Mouse (Mus musculus) cerebellum, postnatal 14 days (tissue): ENCODE results near the gene Ccnd2.

Source experiments
- DNase-seq, 2 experiments: peaks; one replicate each; pipeline ENCODE4 v3.0.0; 2021; ENCODE audit warnings: mixed read lengths in 2 of 2

Ccnd2 gene

DNA sequence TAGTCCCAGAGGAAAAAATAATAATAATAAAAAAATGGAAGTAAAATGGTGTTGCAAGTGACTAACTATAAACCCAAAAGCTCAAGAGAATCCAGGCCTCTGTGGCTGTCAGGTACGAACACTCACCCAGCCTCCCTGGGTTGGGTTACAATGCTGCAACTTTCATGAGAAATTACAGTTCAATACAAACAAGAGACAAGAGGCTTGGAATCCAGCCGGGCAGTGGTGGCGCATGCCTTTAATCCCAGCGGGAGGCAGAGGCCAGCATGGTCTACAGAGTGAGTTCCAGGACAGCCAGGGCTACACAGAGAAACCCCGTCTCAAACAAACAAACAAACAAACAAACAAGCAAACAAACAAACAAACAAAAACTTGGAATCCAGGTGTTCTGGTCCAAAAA lies 45.3 kb downstream of the Ccnd2 start:
- peak in 1 of 2 experiments; percentile 24 for DNase-seq

DNA sequence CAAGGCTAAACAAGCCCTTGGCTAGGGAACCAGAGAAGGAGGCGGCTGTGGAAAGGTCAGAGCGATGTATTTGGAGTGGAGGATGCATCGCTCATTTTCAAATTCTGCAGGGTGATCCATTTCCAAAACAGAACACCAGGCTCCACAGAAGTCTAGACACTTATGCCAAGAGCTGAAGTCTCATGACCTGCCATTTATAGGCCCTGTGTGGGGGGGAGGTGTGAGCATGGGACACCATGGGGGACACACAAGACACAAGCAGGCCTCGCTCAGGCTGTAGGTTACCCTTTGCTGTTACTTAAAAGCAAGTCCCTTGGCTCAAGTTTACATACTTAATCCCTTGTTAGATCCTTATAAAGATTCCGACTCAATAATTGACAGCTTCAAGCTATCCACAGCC lies 45.8 kb downstream of the Ccnd2 start:
- DNase-seq: no peak

- DNase-seq: peak; percentile 66 to 81
Observed at GRCm38 (mm10) chr6:127105107-127105506, 46.9 kb downstream of the Ccnd2 start.

DNA sequence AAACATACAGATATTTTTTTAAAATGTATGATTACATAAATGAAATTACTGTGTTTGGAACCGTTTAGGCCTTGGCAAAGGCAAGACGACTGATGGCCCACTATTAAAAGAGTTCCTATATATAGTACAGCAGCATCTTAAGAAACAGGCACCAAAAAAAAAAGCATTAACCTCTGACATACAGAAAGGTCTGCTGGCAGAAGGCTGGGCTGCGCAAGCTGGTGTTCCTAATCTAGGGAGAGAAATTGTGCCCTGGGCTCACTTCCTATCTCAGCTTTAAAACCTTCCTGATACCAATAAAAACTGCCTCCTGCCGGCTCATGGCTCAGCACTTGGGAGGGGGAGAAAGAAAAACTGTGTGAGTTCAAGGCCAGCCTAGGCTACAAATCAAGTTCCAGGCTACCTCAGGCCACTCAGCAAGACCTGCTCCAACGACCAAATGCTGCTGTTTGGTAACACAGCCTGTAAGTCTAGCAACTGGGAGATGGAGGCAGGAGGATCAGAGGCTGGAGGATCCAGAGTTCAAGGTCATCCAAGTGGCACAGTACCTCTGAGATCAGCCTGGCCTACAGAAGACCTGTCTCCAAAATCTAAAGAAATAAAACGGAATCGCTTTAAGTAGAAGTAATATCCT lies 47.5 kb downstream of the Ccnd2 start:
- DNase-seq: no peak

DNA sequence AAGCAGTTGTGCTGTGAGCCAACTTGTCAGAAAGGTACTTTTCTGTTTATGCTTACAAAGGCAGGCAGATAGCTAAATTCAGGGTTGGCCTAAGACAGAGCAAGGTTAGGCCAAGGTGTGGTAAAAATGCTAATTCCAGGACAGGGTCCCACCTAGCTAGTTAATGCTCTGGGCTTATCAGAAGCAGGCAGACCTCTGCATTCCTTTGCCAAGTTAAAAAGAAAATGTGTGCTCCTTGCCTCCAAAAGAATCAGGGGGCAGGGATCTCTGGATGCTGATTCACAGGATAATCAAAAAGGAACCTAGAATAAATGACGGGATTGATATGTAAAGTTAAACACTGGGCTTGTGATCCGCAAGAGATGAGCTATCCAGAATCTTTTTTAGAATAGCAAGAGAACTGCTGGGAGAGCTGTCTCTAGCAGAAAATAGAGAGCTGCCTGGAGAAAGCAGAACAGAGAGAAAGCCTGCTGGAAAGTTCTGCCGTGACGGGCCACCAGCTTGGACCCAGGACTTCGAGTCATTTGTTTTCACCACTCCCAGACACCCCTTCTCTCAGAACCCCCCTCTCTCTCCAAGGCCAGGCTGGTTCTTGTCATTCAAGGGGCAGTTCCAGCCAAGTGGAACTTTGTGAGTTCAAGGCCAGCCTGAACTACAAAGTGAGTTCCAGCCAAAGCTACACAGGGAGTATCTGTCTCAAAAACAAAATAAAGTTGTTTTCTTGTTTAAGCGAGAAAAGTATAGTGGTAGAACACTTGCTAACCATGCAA lies 48.3 kb downstream of the Ccnd2 start:
- DNase-seq: no peak

DNA sequence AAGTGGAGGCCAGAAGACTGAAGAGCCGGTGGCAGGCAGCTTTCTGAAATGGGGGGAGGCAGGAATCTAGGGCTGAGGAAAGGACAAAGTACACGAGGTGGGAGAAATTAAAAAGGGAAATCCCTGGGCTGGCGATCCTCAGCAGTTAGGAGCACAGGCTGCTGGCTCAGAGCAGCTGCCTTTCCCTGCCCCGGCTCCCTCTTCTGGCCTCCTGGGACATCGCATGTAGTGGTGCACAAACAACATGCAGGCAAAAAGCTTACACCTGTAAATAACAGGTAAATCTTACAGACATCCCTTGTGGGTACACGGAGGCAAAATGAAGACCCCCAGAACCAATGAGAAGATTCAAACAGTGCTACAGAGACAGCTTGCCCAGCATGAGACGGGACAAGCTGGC lies 57.4 kb downstream of the Ccnd2 start:
- peak; percentile 44 to 61 for DNase-seq

GRCm38 (mm10) chr6:127086739-127087138 lies 65.3 kb downstream of the Ccnd2 start:
- peak; percentile 72 to 79 for DNase-seq

- no peak for DNase-seq
Observed at GRCm38 (mm10) chr6:127081820-127082219, 70.2 kb downstream of the Ccnd2 start.

- peak; percentile 77 to 81 for DNase-seq
Observed at GRCm38 (mm10) chr6:127079867-127080731, 71.9 kb downstream of the Ccnd2 start.
